Mouse (Mus musculus) neural tube, embryonic 14.5 days (tissue): ENCODE results near the gene Mettl13. TPM values are rescaled to one million over a fixed set of nuclear protein-coding genes. Genes with fewer than 3 reads are reported as not detected.

Source experiments
- ATAC-seq: fragments of 200-750 bp; cut with Nextera tagmentation; 2 replicates; pipeline ENCODE4 v1.8.0; 2017; ENCODE audit warnings: low read depth, mild to moderate bottlenecking, moderate TSS enrichment, moderate library complexity
- H3K27ac ChIP-seq: fragments of 300-500 bp; sonication (generic); 2 replicates; pipeline ENCODE4 v1.5.1; 2014; ENCODE audit warnings: low read depth, mild to moderate bottlenecking, control low read depth, low read length, moderate library complexity, mixed read lengths
- H3K27me3 ChIP-seq: fragments of 300-500 bp; sonication (generic); 2 replicates; pipeline ENCODE4 v1.6.1; 2014; ENCODE audit warnings: low read length; ENCODE audit not compliant: control insufficient read depth, insufficient read depth
- H3K36me3 ChIP-seq: fragments of 300-500 bp; sonication (generic); 2 replicates; pipeline ENCODE4 v1.6.1; 2014; ENCODE audit warnings: low read length, mixed read lengths; ENCODE audit not compliant: control insufficient read depth, insufficient read depth
- H3K4me1 ChIP-seq: fragments of 300-500 bp; sonication (generic); 2 replicates; pipeline ENCODE4 v1.6.1; 2014; ENCODE audit warnings: low read length; ENCODE audit not compliant: control insufficient read depth, insufficient read depth
- H3K4me2 ChIP-seq: fragments of 300-500 bp; sonication (generic); 2 replicates; pipeline ENCODE4 v1.6.1; 2014; ENCODE audit warnings: mild to moderate bottlenecking, low read depth, low read length, control low read depth
- H3K4me3 ChIP-seq: fragments of 300-500 bp; sonication (generic); 2 replicates; pipeline ENCODE4 v1.5.1; 2014; ENCODE audit warnings: low read depth, low read length, control low read depth, mixed read lengths
- H3K9ac ChIP-seq: fragments of 300-500 bp; sonication (generic); replicated peaks from 2 replicates; pipeline ENCODE4 v1.6.1; 2014; ENCODE audit warnings: low read depth, mild to moderate bottlenecking, control low read depth, low read length, mixed read lengths
- H3K9me3 ChIP-seq: fragments of 300-500 bp; sonication (generic); 2 replicates; pipeline ENCODE4 v1.6.1; 2016; ENCODE audit warnings: low read length; ENCODE audit not compliant: control insufficient read depth
- WGBS: fragments of 180-500 bp; shearing (Covaris S2); extraction: QIAGEN DNeasy Blood & Tissue Kit; methylation state at CpG from one replicate; pipeline ENCODE4 v1.1.7; 2014; 5-methylcytosine and 5-hydroxymethylcytosine counted together
- polyA plus RNA-seq: library from polyadenylated mRNA; unstranded; fragments of >200 nt; fragmentation: Nextera tagmentation; extraction: Ambion mirVana; gene quantifications from 2 replicates; pipeline ENCODE4 v1.2.1, GENCODE M21; 2014

Mettl13 gene
- polyA plus RNA-seq, 1 experiment from 2014 or later: 12.4 TPM

DNA sequence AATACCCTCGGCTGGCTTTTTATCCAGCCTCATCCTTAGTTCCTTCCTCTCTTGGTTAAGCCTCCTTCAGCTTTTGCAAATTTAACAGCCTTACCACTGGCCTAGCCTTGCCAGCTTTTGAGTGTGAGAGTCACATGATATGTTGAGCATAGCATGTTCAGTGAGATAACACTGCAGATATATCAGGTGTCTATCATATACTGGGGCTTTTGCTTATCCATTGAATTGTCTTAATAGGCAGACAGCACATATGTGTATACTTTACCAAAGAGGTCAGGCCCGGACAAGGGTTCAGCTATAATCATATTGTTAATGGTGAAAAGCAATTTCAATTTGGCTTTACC is 38.4 kb downstream of the Mettl13 start:
- Histone ChIP-seq H3K9ac (no peak overlapping the region), H3K27me3 (no peaks in the 10 kb centered on the region), H3K4me3 (no peak overlapping the region), H3K27ac (no peak overlapping the region), H3K36me3 (no peaks in the 10 kb centered on the region), H3K4me2 (no peak overlapping the region), H3K9me3 (no peaks in the 10 kb centered on the region), H3K4me1 (no peaks in the 10 kb centered on the region)
- no peak for ATAC-seq
- 91% methylated on average over 2 of the region's 2 CpGs for WGBS

DNA sequence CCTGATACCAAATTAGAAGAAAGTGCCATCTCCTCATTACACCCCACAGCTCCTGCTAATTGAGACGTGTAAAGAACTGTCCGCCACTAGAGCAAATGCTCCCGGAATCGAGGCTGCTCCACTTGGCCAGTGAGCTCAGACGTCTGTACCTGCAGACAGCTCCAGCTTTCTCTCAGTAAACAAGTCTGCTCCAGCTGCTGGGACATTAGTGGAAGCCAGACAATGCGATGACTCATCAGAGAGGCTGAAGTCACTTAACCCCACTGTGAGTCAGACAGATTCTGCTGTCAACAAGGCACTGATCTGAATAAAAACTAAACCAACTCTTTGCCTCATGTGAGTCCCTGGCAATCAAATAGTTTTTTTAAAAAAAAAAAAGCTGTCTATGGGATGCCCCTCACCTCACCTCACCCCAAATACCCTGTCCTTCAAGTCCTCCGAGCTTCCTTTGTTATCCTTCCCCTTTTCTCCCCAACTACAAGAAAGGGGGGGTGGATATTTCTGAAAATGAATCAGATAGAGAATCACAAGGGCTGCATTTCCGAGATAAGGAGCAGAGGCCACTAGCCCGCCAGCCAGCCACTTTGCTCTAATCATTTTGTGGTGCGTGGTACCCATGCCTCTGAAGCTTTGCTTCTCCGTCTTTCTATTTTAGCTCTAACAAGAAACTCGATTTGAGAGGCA is 38.9 kb downstream of the Mettl13 start:
- H3K4me2 ChIP-seq: no peak overlapping the region
- no peaks in the 10 kb centered on the region for H3K9me3 ChIP-seq
- H3K36me3 ChIP-seq: no peaks in the 10 kb centered on the region
- H3K4me3 ChIP-seq: no peak overlapping the region
- ATAC-seq: no peak
- WGBS: 72% methylated on average over 12 of the region's 12 CpGs
- no peak overlapping the region for H3K9ac ChIP-seq
- no peaks in the 10 kb centered on the region for H3K4me1 ChIP-seq
- H3K27me3 ChIP-seq: no peaks in the 10 kb centered on the region
- no peak overlapping the region for H3K27ac ChIP-seq

DNA sequence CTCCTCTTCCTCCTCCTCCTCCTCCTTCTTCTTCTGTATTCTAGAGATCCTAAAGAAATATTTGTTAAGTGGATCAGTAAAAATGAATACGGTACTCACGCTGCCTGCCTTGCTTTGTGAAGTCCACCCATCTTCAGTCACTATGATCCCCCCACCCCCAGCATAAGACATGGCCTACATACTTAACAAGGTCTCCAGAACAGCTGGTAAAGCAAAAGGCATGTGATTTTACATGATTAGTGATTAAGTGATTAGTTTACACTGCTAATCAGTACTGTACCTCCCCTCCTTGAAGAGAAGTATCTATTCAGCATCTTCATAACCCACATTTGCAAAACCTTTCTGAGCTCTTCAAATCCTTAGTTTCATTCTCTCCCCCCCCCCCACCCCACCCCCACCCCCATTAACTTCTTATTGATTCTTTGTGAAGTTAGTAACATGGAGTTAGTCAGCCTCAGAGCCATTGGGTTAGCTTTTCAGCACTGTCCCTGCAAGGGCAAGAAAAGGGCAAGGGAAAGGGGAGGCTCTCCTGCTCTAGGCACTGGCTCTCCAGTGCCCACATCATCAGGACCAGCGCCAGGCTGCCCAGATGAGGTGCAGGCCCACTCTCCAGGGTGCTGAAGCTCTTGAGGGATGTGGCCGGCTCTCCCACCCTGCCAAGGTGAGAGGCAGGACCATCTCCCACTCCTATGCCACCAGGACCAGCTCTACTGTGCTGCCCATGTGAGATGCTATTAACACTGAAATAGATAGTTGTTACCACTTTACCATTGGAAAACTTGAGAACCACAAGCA is 39.9 kb downstream of the Mettl13 start:
- H3K4me1 ChIP-seq: no peaks in the 10 kb centered on the region
- H3K27me3 ChIP-seq: no peaks in the 10 kb centered on the region
- H3K9me3 ChIP-seq: no peaks in the 10 kb centered on the region
- H3K36me3 ChIP-seq: no peaks in the 10 kb centered on the region
- WGBS: 83% methylated on average over 4 of the region's 4 CpGs
- no peak overlapping the region for H3K4me3 ChIP-seq
- H3K9ac ChIP-seq: no peak overlapping the region
- H3K27ac ChIP-seq: no peak overlapping the region
- no peak overlapping the region for H3K4me2 ChIP-seq
- no peak for ATAC-seq

DNA sequence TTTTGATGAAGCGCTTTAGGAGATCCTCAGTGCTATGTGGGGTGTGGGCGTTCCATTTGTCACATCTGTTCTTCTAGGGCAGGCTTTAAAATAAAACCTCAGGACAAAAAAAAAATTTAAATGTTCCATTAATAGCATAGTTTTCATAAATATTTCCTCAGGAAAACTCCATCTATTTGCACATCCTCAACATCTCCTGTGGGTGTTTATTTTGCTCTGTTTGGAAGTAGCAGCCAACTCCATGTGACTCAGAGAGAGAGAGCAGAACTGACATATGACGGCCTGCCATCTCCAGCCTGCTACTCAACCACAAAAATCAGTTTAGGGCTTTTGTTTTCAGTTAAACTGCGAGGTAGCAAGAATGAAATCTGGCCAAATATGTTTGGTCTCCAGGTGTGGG is 41.8 kb downstream of the Mettl13 start:
- H3K4me2 ChIP-seq: no peak overlapping the region
- 89% methylated on average over 4 of the region's 4 CpGs for WGBS

DNA sequence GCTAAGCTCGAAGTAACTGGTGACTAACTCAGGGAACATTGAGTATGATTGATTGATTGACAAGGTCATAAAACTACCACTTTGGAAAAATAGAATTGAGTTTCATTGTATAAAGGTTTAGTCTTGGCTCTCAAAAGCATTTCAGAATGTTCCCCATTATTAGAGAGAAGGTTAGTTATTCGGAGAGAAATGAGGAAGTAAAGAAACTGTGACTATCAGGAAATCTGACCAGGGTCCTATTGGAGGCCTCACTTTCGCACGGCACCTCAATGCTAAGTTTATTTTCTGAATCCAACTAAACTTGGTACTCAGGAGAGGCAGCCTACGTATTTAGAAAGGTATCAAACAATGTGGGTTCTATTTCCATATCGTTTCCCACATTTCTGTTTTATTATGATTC is 42.7 kb downstream of the Mettl13 start:
- Histone ChIP-seq H3K36me3 (no peaks in the 10 kb centered on the region), H3K9ac (no peak overlapping the region), H3K27ac (no peak overlapping the region), H3K4me3 (no peak overlapping the region), H3K9me3 (no peaks in the 10 kb centered on the region), H3K4me2 (no peak overlapping the region), H3K4me1 (no peaks in the 10 kb centered on the region), H3K27me3 (no peaks in the 10 kb centered on the region)
- WGBS: 87% methylated on average over 6 of the region's 6 CpGs
- ATAC-seq: no peak

More for the DNA sequence above, 41.8 kb downstream of the Mettl13 start:
- Histone ChIP-seq H3K4me1 (no peaks in the 10 kb centered on the region), H3K27ac (no peak overlapping the region), H3K9ac (no peak overlapping the region), H3K27me3 (no peaks in the 10 kb centered on the region), H3K9me3 (no peaks in the 10 kb centered on the region), H3K36me3 (no peaks in the 10 kb centered on the region), H3K4me3 (no peak overlapping the region)
- ATAC-seq: no peak

Other genes starting within 250 kb of the Mettl13 start
- gene Dnm3, start 70.5 kb downstream of the Mettl13 start, polyA plus RNA-seq: 74.9 and 94.2 TPM in 2 replicates
- 79.5 and 79.8 TPM in 2 replicates for gene Vamp4, start 22.0 kb upstream of the Mettl13 start, polyA plus RNA-seq
- not detected in 2 replicates for gene Myoc, start 90.6 kb upstream of the Mettl13 start, polyA plus RNA-seq
- gene Myocos, start 109.7 kb upstream of the Mettl13 start, polyA plus RNA-seq: not detected in 2 replicates
- gene Prrc2c, start 192.0 kb upstream of the Mettl13 start, polyA plus RNA-seq: 153 and 176 TPM in 2 replicates